Mouse (Mus musculus): ENCODE measurements at regions not wholly inside any gene's neighbourhood (a gene's known extent, or its start where the extent isn't known, plus 50 kb on each side); places are given as distances from the start of the nearest gene placed in this dataset.

GRCm38 (mm10) chr3:34765151-34765550, 114.9 kb downstream of the Sox2 start:
- DNase-seq, result no peak

- DNase-seq, result no peak
These were observed 119.6 kb downstream of the Sox2 start for GRCm38 (mm10) chr3:34769818-34770217.

- no peak for DNase-seq
These were observed 120.1 kb downstream of the Sox2 start for GRCm38 (mm10) chr3:34770271-34770670.

- DNase-seq, result no peak
These were observed 121.8 kb downstream of the Sox2 start for GRCm38 (mm10) chr3:34772035-34772434.

GRCm38 (mm10) chr3:34773678-34774425, 123.6 kb downstream of the Sox2 start:
- DNase-seq, result no peak

GRCm38 (mm10) chr3:34781770-34782169, 131.6 kb downstream of the Sox2 start:
- no peak for DNase-seq

- no peak for DNase-seq
These were observed 133.2 kb downstream of the Sox2 start for GRCm38 (mm10) chr3:34783398-34783797.

- DNase-seq, result no peak
These were observed 137.0 kb downstream of the Sox2 start for GRCm38 (mm10) chr3:34787211-34787610.

- peak; percentile 14 for DNase-seq
These were observed 145.1 kb downstream of the Sox2 start for GRCm38 (mm10) chr3:34795103-34795983.

GRCm38 (mm10) chr3:34795984-34796266, 145.7 kb downstream of the Sox2 start:
- no peak for DNase-seq

- no peak for DNase-seq
These were observed 158.6 kb downstream of the Sox2 start for GRCm38 (mm10) chr3:34808833-34809232.

- no peak for DNase-seq
These were observed 161.5 kb downstream of the Sox2 start for GRCm38 (mm10) chr3:34811753-34812152.

- no peak for DNase-seq
These were observed 162.9 kb downstream of the Sox2 start for GRCm38 (mm10) chr3:34813046-34813625.

- no peak for DNase-seq
These were observed 174.8 kb downstream of the Sox2 start for GRCm38 (mm10) chr3:34825036-34825435.

GRCm38 (mm10) chr3:34826396-34826795, 176.2 kb downstream of the Sox2 start:
- DNase-seq, result no peak

GRCm38 (mm10) chr3:34828453-34829206, 178.4 kb downstream of the Sox2 start:
- no peak for DNase-seq

- DNase-seq, result no peak
These were observed 186.6 kb downstream of the Sox2 start for GRCm38 (mm10) chr3:34836741-34837267.

- no peak for DNase-seq
These were observed 187.6 kb downstream of the Sox2 start for GRCm38 (mm10) chr3:34837644-34838332.

- DNase-seq, result no peak
These were observed 210.9 kb downstream of the Sox2 start for GRCm38 (mm10) chr3:34860877-34861649.

- DNase-seq, result no peak
These were observed 218.6 kb downstream of the Sox2 start for GRCm38 (mm10) chr3:34868698-34869409.

- no peak for DNase-seq
These were observed 219.7 kb downstream of the Sox2 start for GRCm38 (mm10) chr3:34869911-34870310.
